Mouse (Mus musculus) liver, embryonic 12.5 days (tissue): ENCODE results near the gene Usp24. TPM values are rescaled to one million over a fixed set of nuclear protein-coding genes. Genes with fewer than 3 reads are reported as not detected.

Source experiments
- ATAC-seq: fragments of 200-750 bp; cut with Nextera tagmentation; 2 replicates; pipeline ENCODE4 v1.8.0; 2017; ENCODE audit warnings: moderate number of reproducible peaks, mild to moderate bottlenecking, moderate library complexity
- H3K27ac ChIP-seq: fragments of 300-500 bp; sonication (generic); 2 replicates; pipeline ENCODE4 v1.5.1; 2016; ENCODE audit warnings: mild to moderate bottlenecking
- H3K27me3 ChIP-seq: fragments of 300-500 bp; sonication (generic); replicated peaks from 2 replicates; pipeline ENCODE4 v1.6.1; 2016; ENCODE audit warnings: mild to moderate bottlenecking, moderate library complexity
- H3K36me3 ChIP-seq: fragments of 300-500 bp; sonication (generic); 2 replicates; pipeline ENCODE4 v1.6.1; 2016; ENCODE audit warnings: mild to moderate bottlenecking, moderate library complexity
- H3K4me1 ChIP-seq: fragments of 300-500 bp; sonication (generic); 2 replicates; pipeline ENCODE4 v1.6.1; 2016
- H3K4me2 ChIP-seq: fragments of 300-500 bp; sonication (generic); 2 replicates; pipeline ENCODE4 v1.6.1; 2016; ENCODE audit warnings: mild to moderate bottlenecking, moderate library complexity
- H3K4me3 ChIP-seq: fragments of 300-500 bp; sonication (generic); 2 replicates; pipeline ENCODE4 v1.5.1; 2016; ENCODE audit warnings: mild to moderate bottlenecking, moderate library complexity
- H3K9ac ChIP-seq: fragments of 300-500 bp; sonication (generic); 2 replicates; pipeline ENCODE4 v1.6.1; 2016; ENCODE audit warnings: mild to moderate bottlenecking, moderate library complexity
- H3K9me3 ChIP-seq: fragments of 300-500 bp; sonication (generic); replicated peaks from 2 replicates; pipeline ENCODE4 v1.6.1; 2016; ENCODE audit warnings: mild to moderate bottlenecking, moderate library complexity
- WGBS: fragments of 180-500 bp; shearing (Covaris S2); methylation state at CpG from one replicate; pipeline ENCODE4 v1.1.7; 2016; ENCODE audit not compliant: insufficient replicate concordance; 5-methylcytosine and 5-hydroxymethylcytosine counted together
- polyA plus RNA-seq: library from polyadenylated mRNA; unstranded; fragments of >200 nt; fragmentation: Nextera tagmentation; extraction: Ambion mirVana; gene quantifications from 2 replicates; pipeline ENCODE4 v1.2.1, GENCODE M21; 2016

Gene Usp24
- polyA plus RNA-seq, 1 experiment from 2014 or later: 13.5 TPM

- Histone ChIP-seq H3K36me3 (no peaks in the 10 kb centered on the region), H3K9me3 (no peaks in the 10 kb centered on the region), H3K27me3 (no peaks in the 10 kb centered on the region), H3K4me1 (peaks cover 41% of the 10 kb centered on the region), H3K4me3 (no peak overlapping the region), H3K4me2 (peak overlapping the region; percentile 53), H3K9ac (peak overlapping the region; percentile 23; the same call in 1 of the 2 replicates), H3K27ac (peak overlapping the region; percentile 73)
- peak; percentile 79 for ATAC-seq
- WGBS: 37% methylated on average over 7 of the region's 7 CpGs
These were observed 19.5 kb upstream of the Usp24 start for GRCm38 (mm10) chr4:106296412-106297086.

- Histone ChIP-seq H3K9ac (no peak overlapping the region), H3K4me1 (peaks cover 13% of the 10 kb centered on the region), H3K27ac (no peak overlapping the region), H3K9me3 (no peaks in the 10 kb centered on the region), H3K27me3 (no peaks in the 10 kb centered on the region), H3K4me2 (no peak overlapping the region), H3K36me3 (no peaks in the 10 kb centered on the region), H3K4me3 (no peak overlapping the region)
- ATAC-seq: no peak
- 46% methylated on average over 6 of the region's 6 CpGs for WGBS
These were observed 14.7 kb upstream of the Usp24 start for GRCm38 (mm10) chr4:106301346-106301745.

DNA sequence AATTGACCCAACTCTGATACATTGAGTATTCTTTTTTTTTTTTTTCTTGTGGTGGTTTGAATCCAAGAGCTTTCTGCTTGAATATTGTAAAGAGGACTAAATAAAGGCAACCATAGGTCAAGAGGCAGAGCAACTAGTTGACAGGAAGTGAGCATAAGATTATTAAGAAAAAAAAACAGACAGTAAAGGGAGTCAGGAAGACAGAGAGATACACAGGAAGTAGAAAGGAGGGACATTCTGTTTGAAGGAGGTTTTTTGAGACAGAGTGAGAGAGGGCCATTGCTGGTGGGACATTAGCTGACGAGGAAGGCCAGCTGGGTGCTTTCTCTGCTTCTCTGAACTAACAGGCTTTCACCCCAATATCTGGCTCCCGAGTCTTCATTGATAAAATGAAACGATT, 7.9 kb upstream of the Usp24 start:
- Histone ChIP-seq H3K4me1 (peaks cover 11% of the 10 kb centered on the region), H3K9me3 (no peaks in the 10 kb centered on the region), H3K9ac (no peak overlapping the region), H3K27me3 (no peaks in the 10 kb centered on the region), H3K4me2 (no peak overlapping the region), H3K36me3 (no peaks in the 10 kb centered on the region), H3K27ac (no peak overlapping the region), H3K4me3 (no peak overlapping the region)
- 86% methylated on average over 3 of the region's 3 CpGs for WGBS
- no peak for ATAC-seq

DNA sequence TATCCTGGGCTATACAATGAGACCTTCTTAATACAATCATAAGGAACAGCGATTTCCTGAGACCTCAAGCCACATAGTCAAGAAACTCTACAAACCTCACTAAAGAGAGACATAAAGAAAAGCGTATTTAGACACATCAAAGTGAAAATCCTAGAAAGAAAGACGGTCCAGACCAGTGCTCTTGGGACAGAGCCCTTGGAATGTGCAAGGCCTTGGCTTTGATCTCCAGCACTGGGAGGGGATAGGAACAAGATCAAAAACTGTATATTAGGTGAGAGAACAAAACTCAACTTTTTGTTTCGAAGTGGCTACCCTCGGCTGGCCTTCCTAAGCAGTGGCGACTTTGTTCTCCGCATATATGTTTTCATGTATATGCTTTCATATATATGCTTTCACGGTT, 3.4 kb upstream of the Usp24 start:
- no peaks in the 10 kb centered on the region for H3K36me3 ChIP-seq
- no peak overlapping the region for H3K4me2 ChIP-seq
- H3K27me3 ChIP-seq: no peaks in the 10 kb centered on the region
- no peak for ATAC-seq
- WGBS: 78% methylated on average over 8 of the region's 8 CpGs
- no peak overlapping the region for H3K9ac ChIP-seq
- H3K27ac ChIP-seq: no peak overlapping the region
- peaks cover 34% of the 10 kb centered on the region for H3K4me1 ChIP-seq
- H3K9me3 ChIP-seq: no peaks in the 10 kb centered on the region
- H3K4me3 ChIP-seq: no peak overlapping the region

DNA sequence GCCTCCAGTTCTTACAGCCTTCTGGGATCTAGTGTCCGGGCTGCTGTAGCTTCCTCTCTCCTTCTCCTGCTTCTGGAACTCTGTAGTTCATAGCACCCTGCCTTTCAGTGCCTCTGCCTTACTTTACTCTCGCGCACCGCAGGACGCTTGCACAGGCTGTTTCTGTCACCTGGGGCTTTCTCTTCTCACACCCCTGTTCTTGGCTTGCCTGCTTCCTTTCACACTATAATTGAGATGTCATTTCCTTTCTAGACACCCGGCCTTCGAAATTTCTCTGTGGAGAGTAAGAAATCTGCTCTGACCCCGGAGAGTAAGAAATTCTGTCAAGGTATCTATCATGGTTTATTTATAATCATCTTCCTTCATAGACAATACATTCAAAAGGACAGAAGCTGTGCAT, 2.9 kb upstream of the Usp24 start:
- no peak overlapping the region for H3K4me3 ChIP-seq
- no peak overlapping the region for H3K9ac ChIP-seq
- H3K4me2 ChIP-seq: no peak overlapping the region
- H3K27ac ChIP-seq: 0 out of 2 replicates have a peak overlapping the region, but pooled peaks have one; percentile 8
- peaks cover 38% of the 10 kb centered on the region for H3K4me1 ChIP-seq
- no peak for ATAC-seq
- no peaks in the 10 kb centered on the region for H3K9me3 ChIP-seq
- H3K27me3 ChIP-seq: no peaks in the 10 kb centered on the region
- H3K36me3 ChIP-seq: no peaks in the 10 kb centered on the region
- WGBS: 75% methylated on average over 8 of the region's 8 CpGs

DNA sequence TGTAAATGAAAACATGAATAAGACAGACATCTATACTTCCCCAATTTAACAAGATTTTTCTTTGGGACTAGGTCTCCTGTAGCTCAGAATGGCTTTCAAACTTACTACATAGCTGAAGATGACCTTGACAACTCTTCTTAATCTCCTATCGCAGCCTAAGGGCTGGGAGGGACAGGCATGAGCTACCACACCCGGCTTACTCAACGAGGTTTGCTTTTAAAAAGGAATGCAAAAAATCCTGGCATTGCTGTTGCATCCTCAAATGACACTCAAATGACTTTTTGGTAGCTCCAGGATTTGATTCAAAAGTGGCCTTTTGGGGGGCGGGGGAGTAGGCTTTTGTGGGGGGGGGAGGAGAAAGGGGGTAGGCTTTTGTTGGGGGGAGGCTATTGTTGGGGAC, 2.1 kb upstream of the Usp24 start:
- ATAC-seq: no peak
- Histone ChIP-seq H3K9ac (no peak overlapping the region; the same call in 1 of the 2 replicates), H3K4me1 (peaks cover 46% of the 10 kb centered on the region), H3K27me3 (no peaks in the 10 kb centered on the region), H3K27ac (peak overlapping the region; percentile 33; the same call in 1 of the 2 replicates), H3K4me2 (peak overlapping the region; percentile 95), H3K4me3 (no peak overlapping the region), H3K36me3 (peaks cover 7% of the 10 kb centered on the region), H3K9me3 (no peaks in the 10 kb centered on the region)
- WGBS: 15% methylated on average over 4 of the region's 4 CpGs

DNA sequence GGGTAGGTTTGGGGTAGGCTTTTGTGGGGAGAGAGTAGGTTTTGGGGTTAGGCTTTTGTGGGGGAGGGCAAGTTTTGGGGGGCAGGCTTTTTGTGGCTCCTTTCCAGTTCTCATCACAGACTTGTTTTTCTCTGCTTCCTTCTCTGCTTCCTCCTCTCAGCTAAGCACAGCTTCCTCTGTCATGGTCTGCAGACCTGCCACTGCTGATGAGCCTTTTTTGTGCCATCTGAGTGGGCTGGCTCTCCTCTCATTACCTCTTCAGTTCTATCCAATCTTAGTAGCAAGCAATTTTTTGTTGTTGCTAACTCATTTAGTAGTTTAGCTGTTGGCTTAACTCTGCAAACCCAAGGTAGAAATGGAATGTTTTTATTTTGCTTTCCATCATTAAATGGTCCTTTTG, 1.7 kb upstream of the Usp24 start:
- Histone ChIP-seq H3K4me1 (peaks cover 50% of the 10 kb centered on the region), H3K9me3 (no peaks in the 10 kb centered on the region), H3K27ac (peak overlapping the region; percentile 33; the same call in 1 of the 2 replicates), H3K4me3 (no peak overlapping the region), H3K4me2 (peak overlapping the region; percentile 95), H3K36me3 (peaks cover 12% of the 10 kb centered on the region), H3K9ac (peak overlapping the region; percentile 42), H3K27me3 (no peaks in the 10 kb centered on the region)
- no peak for ATAC-seq

DNA sequence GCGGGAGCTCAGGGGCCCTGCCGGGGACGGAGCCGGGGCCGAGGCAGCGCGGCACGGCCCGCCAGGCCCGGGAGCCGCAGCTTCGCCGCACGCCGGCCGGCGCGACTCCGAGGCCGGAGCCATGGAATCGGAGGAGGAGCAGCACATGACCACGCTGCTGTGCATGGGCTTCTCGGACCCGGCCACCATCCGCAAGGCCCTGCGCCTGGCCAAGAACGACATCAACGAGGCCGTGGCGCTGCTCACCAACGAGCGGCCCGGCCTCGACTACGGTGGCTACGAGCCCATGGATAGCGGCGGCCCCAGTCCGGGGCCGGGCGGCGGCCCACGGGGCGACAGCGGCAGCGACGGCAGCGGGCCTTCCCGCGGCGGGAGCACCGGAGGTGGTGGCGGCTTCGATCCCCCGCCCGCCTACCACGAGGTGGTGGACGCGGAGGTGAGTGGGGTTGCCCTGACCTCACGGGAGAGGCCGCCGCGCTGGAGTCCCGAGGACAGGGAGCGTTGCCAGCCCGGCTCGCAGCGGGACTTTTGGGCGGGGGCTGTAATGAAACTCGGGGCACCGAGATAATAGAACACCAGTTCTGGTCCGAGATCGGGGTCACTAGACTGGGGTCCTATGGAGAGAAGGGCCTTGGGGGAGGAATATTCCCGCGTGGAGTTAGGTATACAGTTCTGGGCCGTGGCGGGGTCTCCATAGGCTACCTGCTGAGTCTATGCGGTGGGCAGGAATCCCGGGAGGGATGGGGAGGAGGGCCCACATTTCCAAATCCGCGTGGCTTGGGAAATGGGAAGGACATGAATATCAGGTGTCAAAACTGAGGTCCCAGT, 552 bp downstream of the Usp24 start:
- Histone ChIP-seq H3K27me3 (no peaks in the 10 kb centered on the region), H3K9me3 (no peaks in the 10 kb centered on the region), H3K27ac (peak overlapping the region; percentile 93), H3K36me3 (peaks cover 17% of the 10 kb centered on the region), H3K4me2 (peak overlapping the region; percentile 95), H3K4me3 (peak overlapping the region; percentile 98), H3K9ac (peak overlapping the region; percentile 99), H3K4me1 (peaks cover 67% of the 10 kb centered on the region)
- peak; percentile 59 for ATAC-seq
- under 1% methylated on average over 81 of the region's 81 CpGs for WGBS

- WGBS: 9% methylated on average over 19 of the region's 19 CpGs
- Histone ChIP-seq H3K9ac (peak overlapping the region; percentile 99), H3K36me3 (peaks cover 19% of the 10 kb centered on the region), H3K4me1 (peaks cover 75% of the 10 kb centered on the region), H3K27me3 (no peaks in the 10 kb centered on the region), H3K9me3 (no peaks in the 10 kb centered on the region), H3K4me3 (peak overlapping the region; percentile 98), H3K27ac (peak overlapping the region; percentile 93), H3K4me2 (peak overlapping the region; percentile 95)
- peak; percentile 28; the same call in 1 of the 2 replicates for ATAC-seq
These were observed 1.4 kb downstream of the Usp24 start for GRCm38 (mm10) chr4:106317179-106318055.

DNA sequence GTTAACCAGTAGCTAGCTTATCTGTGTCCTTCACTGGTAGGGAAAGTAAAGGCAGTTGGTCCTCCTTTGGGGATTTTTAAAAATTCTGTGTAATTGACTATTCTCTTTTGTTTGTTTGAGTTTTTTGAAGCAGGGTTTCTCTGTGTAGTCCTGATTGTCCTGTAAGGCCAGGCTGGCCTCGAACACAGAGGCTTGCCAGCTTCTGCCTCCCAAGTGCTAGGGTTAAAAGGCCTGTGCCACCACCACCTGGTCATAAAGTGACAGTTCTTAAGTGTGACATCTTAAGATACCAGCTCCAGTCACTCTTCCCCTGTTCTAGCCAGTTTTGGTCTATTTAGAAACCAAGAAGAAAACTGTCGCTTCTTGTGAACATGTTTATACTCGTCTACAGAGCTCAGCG, 2.2 kb downstream of the Usp24 start:
- H3K4me2 ChIP-seq: peak overlapping the region; percentile 95
- ATAC-seq: no peak
- peak overlapping the region; percentile 98 for H3K4me3 ChIP-seq
- no peaks in the 10 kb centered on the region for H3K9me3 ChIP-seq
- H3K9ac ChIP-seq: peak overlapping the region; percentile 99; the same call in 1 of the 2 replicates
- H3K36me3 ChIP-seq: peaks cover 23% of the 10 kb centered on the region
- peaks cover 77% of the 10 kb centered on the region for H3K4me1 ChIP-seq
- 67% methylated on average over 4 of the region's 4 CpGs for WGBS
- H3K27ac ChIP-seq: peak overlapping the region; percentile 93
- no peaks in the 10 kb centered on the region for H3K27me3 ChIP-seq

DNA sequence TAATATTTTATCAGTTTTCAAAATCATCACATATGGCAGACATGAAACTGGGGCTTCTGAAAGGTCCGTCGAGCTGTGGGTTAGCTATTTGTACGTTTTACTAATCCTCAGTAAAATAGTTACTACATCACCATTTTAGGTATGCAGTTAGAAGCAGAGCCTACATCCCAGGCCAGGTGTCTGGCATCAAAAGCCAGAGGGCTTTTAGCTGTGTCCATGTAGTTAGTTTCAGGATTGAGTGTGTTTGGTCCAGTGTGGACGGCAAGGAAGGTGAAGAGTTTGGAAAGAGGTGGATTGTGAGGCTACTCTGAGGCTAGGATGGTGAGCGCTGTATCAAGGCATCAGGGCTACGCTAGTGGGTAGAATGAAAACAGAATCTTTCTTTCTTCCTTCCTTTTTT, 3.0 kb downstream of the Usp24 start:
- peak overlapping the region; percentile 25; the same call in 1 of the 2 replicates for H3K27ac ChIP-seq
- H3K4me2 ChIP-seq: peak overlapping the region; percentile 95
- peaks cover 23% of the 10 kb centered on the region for H3K36me3 ChIP-seq
- ATAC-seq: no peak
- peak overlapping the region; percentile 99 for H3K9ac ChIP-seq
- 73% methylated on average over 6 of the region's 6 CpGs for WGBS
- no peak overlapping the region for H3K4me3 ChIP-seq
- H3K9me3 ChIP-seq: no peaks in the 10 kb centered on the region
- H3K27me3 ChIP-seq: no peaks in the 10 kb centered on the region
- H3K4me1 ChIP-seq: peaks cover 72% of the 10 kb centered on the region
